Mouse (Mus musculus) midbrain, postnatal 0 days (tissue): Measurements from ENCODE around the gene Col11a2. TPM values are rescaled to one million over a fixed set of nuclear protein-coding genes. Genes with fewer than 3 reads are reported as not detected.
A peak's percentile ranks its signal among the peaks of the same experiment; 100 is the strongest.

Experiments used
- ATAC-seq: fragments of 200-750 bp; cut with Nextera tagmentation; 2 replicates; pipeline ENCODE4 v1.8.0; 2017; ENCODE audit warnings: moderate number of reproducible peaks, mild to moderate bottlenecking, moderate TSS enrichment, moderate library complexity; ENCODE audit not compliant: low FRiP score
- DNase-seq: peaks from one replicate; pipeline ENCODE4 v3.0.0-alpha.2; 2015; ENCODE audit warnings: low spot score
- H3K27ac ChIP-seq: fragments of 300-500 bp; sonication (generic); 2 replicates; pipeline ENCODE4 v1.5.1; 2014; ENCODE audit warnings: low read depth, mild to moderate bottlenecking, low read length, mixed read lengths
- H3K27me3 ChIP-seq: fragments of 300-500 bp; sonication (generic); 2 replicates; pipeline ENCODE4 v1.6.1; 2014; ENCODE audit warnings: low read length, control low read depth, mixed read lengths; ENCODE audit not compliant: insufficient read depth
- H3K36me3 ChIP-seq: fragments of 300-500 bp; sonication (generic); 2 replicates; pipeline ENCODE4 v1.6.1; 2014; ENCODE audit warnings: low read length, control low read depth, mixed read lengths; ENCODE audit not compliant: insufficient read depth
- H3K4me1 ChIP-seq: fragments of 300-500 bp; sonication (generic); 2 replicates; pipeline ENCODE4 v1.6.1; 2014; ENCODE audit warnings: mild to moderate bottlenecking, control low read depth, antibody characterized with exemption, low read length, mixed read lengths; ENCODE audit not compliant: insufficient read depth
- H3K4me2 ChIP-seq: fragments of 300-500 bp; sonication (generic); 2 replicates; pipeline ENCODE4 v1.6.1; 2014; ENCODE audit warnings: low read depth, mild to moderate bottlenecking, low read length, mixed read lengths; ENCODE audit not compliant: poor library complexity, severe bottlenecking
- H3K4me3 ChIP-seq: fragments of 300-500 bp; sonication (generic); 2 replicates; pipeline ENCODE4 v1.5.1; 2014; ENCODE audit warnings: low read depth, mild to moderate bottlenecking, low read length, moderate library complexity
- H3K9ac ChIP-seq: fragments of 300-500 bp; sonication (generic); replicated peaks from 2 replicates; pipeline ENCODE4 v1.6.1; 2014; ENCODE audit warnings: mild to moderate bottlenecking, low read length, moderate library complexity, mixed read lengths; ENCODE audit not compliant: poor library complexity, severe bottlenecking
- H3K9me3 ChIP-seq: fragments of 300-500 bp; sonication (generic); 2 replicates; pipeline ENCODE4 v1.6.1; 2016; ENCODE audit warnings: low read length, control low read depth
- CTCF ChIP-seq: IDR thresholded peaks from 2 replicates; pipeline ENCODE4 v1.5.1; 2016; ENCODE audit warnings: antibody characterized with exemption, mild to moderate bottlenecking
- WGBS: fragments of 180-500 bp; shearing (Covaris S2); extraction: QIAGEN DNeasy Blood & Tissue Kit; methylation state at CpG from one replicate; pipeline ENCODE4 v1.1.7; 2014; 5-methylcytosine and 5-hydroxymethylcytosine counted together
- polyA plus RNA-seq: library from polyadenylated mRNA; unstranded; fragments of >200 nt; fragmentation: Nextera tagmentation; extraction: Ambion mirVana; gene quantifications from 2 replicates; pipeline ENCODE4 v1.2.1, GENCODE M21; 2015
- total RNA-seq: library from RNA; depleted of rRNA; stranded (reverse); fragments of >200 nt; gene quantifications from 2 replicates; pipeline ENCODE4 v1.2.3, GENCODE M21; 2014

The Col11a2 gene
- total and polyA plus RNA-seq, 2 experiments from 2014 or later: 4.6 to 17.9 TPM

DNA sequence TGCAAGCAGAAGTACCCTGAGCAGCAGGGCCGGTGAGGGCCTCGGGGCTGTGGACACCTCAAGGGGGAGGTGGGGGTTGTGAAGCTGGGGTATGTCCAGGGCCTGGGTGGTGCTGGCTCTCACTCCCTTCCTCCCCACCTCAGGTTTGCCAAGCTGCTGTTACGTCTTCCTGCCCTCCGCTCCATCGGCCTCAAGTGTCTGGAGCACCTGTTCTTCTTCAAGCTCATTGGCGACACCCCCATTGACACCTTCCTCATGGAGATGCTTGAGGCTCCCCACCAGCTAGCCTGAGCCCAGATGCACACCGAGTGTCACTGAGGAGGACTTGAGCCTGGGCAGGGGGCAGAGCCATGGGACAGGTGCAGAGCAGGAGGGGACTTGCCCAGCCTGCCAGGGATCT is 2.0 kb upstream of the Col11a2 start:
- DNase-seq: no peak
- H3K36me3 ChIP-seq: peaks cover 24% of the 10 kb centered on the region

DNA sequence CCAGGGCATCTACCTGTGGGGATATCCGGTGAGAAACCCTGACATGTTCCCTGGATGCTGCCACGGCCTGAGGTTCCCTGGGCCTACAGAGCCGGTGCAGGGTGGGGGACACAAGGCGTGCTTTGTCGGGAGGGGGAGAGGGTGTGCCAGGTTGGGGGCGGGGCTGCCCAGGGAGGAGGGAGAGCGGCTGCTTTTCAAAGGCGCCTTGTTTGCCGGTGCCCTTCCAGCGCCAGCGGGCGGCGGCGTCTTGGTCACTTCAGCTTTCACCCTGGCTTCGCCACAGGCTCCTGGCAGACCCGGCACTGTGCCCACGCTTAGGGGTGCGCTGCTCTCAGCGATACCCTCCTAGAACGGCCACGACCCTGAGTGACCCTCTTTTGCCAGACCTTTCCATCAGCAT is 797 bp upstream of the Col11a2 start:
- TF ChIP-seq CTCF: no peak
- peak overlapping the region; percentile 28 for H3K4me3 ChIP-seq
- H3K4me2 ChIP-seq: peak overlapping the region; percentile 49
- 16% methylated on average over 20 of the region's 21 CpGs for WGBS
- H3K9me3 ChIP-seq: no peaks in the 10 kb centered on the region
- no peaks in the 10 kb centered on the region for H3K4me1 ChIP-seq
- peak; percentile 51 for DNase-seq
- H3K9ac ChIP-seq: 0 out of 2 replicates have a peak overlapping the region, but pooled peaks have one; percentile 39
- no peaks in the 10 kb centered on the region for H3K27me3 ChIP-seq
- no peak for ATAC-seq
- peaks cover 24% of the 10 kb centered on the region for H3K36me3 ChIP-seq
- no peak overlapping the region for H3K27ac ChIP-seq

More for the DNA sequence above, 2.0 kb upstream of the Col11a2 start:
- Histone ChIP-seq H3K4me2 (no peak overlapping the region), H3K4me3 (no peak overlapping the region), H3K4me1 (peaks cover 8% of the 10 kb centered on the region), H3K9me3 (no peaks in the 10 kb centered on the region), H3K27me3 (no peaks in the 10 kb centered on the region), H3K27ac (no peak overlapping the region), H3K9ac (no peak overlapping the region)
- 93% methylated on average over 7 of the region's 7 CpGs for WGBS
- no peak for ATAC-seq
- no peak for TF ChIP-seq CTCF

DNA sequence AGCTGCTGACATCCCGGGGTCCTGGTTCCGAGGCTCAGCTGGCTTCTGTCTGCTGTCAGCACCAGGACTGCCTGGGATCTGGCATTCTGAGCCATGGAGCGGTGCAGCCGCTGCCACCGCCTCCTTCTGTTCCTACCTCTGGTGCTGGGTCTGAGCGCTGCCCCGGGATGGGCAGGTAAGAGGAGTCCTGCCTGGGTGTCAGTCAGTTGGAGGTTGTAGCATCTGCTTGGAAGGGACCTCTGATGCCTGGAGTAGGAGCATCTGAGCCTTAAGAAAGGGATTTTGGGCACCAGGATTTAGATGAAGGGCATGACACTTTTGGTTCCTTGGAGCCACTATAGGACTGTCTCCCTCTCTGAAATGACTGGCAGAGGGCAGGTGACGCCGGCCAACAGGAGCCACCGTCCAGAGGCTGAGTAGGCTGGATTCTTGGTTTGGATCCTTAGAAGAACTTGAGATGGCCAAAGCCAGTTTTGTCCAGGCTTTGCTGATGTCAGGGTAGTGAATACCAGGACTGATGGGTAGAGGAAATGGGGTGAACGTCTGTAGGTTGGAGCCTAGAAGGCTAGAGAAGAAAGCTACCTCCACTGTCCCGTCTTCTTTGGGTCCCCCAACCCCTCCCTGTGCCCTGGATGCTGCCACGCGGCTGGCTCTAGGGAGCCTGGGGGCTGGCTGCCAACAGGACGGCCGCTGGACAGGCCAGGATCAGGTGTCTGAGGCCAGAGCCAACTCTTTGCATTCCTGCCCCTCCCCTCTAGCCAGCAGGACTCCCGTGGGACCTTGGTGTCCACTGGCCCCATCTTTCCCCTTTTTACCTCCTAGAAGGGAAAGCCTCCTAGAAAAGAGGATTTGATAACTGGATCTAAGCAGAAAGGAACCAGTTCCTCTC is 569 bp downstream of the Col11a2 start:
- TF ChIP-seq CTCF: no peak
- ATAC-seq (no peak), DNase-seq (peak; percentile 33)
- peak overlapping the region; percentile 28 for H3K4me3 ChIP-seq
- H3K27ac ChIP-seq: no peak overlapping the region
- H3K4me1 ChIP-seq: no peaks in the 10 kb centered on the region
- H3K9me3 ChIP-seq: no peaks in the 10 kb centered on the region
- 34% methylated on average over 17 of the region's 17 CpGs for WGBS
- peak overlapping the region; percentile 39; the same call in 1 of the 2 replicates for H3K9ac ChIP-seq
- H3K27me3 ChIP-seq: no peaks in the 10 kb centered on the region
- H3K4me2 ChIP-seq: peak overlapping the region; percentile 49
- H3K36me3 ChIP-seq: peaks cover 24% of the 10 kb centered on the region

DNA sequence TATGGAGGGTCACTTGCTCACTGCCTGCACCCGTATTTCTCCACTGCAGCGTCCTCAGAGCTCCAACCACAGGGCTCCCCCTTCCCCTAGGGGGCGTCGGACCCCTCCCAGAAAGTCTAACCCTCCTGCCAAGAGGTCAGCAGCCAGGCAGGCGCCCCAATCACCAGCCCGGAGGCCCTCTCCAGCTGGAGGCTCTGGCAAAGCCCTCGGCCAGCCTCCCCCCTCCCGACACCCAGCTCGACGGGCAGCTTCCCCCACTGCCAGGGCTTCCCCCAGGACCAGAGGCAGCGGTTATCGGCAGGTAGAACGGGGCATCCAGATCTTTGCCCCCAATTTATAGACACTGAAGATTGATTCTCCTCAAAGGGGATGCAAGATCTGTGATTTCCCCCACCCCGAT is 6.7 kb downstream of the Col11a2 start:
- no peak overlapping the region for H3K27ac ChIP-seq
- H3K36me3 ChIP-seq: no peaks in the 10 kb centered on the region
- ATAC-seq (no peak), DNase-seq (no peak)
- no peak overlapping the region for H3K4me3 ChIP-seq
- no peak for TF ChIP-seq CTCF
- H3K4me2 ChIP-seq: no peak overlapping the region
- no peak overlapping the region for H3K9ac ChIP-seq
- 79% methylated on average over 14 of the region's 14 CpGs for WGBS
- no peaks in the 10 kb centered on the region for H3K4me1 ChIP-seq
- no peaks in the 10 kb centered on the region for H3K9me3 ChIP-seq
- no peaks in the 10 kb centered on the region for H3K27me3 ChIP-seq

DNA sequence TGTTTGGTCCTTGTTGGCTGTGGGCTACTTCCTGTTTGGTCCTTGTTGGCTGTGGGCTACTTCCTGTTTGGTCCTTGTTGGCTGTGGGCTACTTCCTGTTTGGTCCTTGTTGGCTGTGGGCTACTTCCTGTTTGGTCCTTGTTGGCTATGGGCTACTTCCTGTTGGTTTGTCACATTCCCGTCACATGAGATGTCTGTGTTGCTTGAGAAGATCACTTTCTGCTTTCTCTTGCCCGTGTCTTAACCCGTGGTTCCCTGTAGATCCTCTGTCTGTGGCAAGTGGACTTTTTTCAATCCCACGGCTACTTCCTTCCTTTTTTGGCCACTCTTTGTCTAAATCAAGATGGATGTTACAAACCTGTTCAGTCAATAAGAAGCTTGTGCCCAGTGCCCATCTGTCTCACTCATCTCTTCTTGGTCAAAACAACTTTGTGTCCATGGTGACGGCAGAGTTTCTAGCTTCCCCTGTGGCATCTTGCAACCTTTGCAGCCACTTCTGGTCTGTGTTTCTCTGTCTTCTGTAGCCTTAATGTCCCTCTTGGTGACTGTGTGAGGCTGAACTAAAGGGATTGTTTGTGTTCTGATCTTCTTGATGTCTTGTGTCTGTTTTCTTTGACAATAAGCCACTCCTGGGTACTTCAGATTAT is 8.3 kb downstream of the Col11a2 start:
- DNase-seq: no peak
- H3K36me3 ChIP-seq: 0 out of 2 replicates have a peak, but pooled peaks cover 3% of the 10 kb centered on the region
- no peak for TF ChIP-seq CTCF
- no peaks in the 10 kb centered on the region for H3K9me3 ChIP-seq
- H3K4me3 ChIP-seq: no peak overlapping the region
- H3K27me3 ChIP-seq: no peaks in the 10 kb centered on the region
- ATAC-seq: no peak
- no peaks in the 10 kb centered on the region for H3K4me1 ChIP-seq
- no peak overlapping the region for H3K27ac ChIP-seq
- no peak overlapping the region for H3K9ac ChIP-seq
- WGBS: 93% methylated on average over 5 of the region's 5 CpGs
- no peak overlapping the region for H3K4me2 ChIP-seq

DNA sequence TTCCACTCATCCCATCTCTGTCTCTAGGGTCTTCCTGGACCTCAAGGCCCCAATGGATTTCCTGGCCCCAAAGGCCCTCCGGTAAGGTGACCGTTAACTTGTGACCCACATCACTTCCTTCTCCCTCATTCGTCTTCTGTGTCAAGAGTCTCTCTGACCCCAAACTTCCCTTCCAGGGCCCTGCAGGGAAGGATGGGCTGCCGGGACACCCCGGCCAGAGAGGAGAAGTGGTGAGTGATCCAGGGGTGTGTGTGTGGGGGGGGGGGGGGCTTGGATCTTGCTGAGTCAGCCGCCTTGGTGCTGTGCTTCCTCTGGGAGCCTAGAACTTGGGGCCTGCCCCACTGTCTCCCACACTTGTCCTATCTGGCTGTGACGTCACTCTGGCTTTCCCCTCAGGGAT is 18.0 kb downstream of the Col11a2 start:
- WGBS: 74% methylated on average over 6 of the region's 7 CpGs
- no peak overlapping the region for H3K4me2 ChIP-seq
- no peak overlapping the region for H3K9ac ChIP-seq
- H3K4me3 ChIP-seq: no peak overlapping the region
- no peaks in the 10 kb centered on the region for H3K4me1 ChIP-seq
- H3K9me3 ChIP-seq: no peaks in the 10 kb centered on the region
- DNase-seq (no peak), ATAC-seq (no peak)
- TF ChIP-seq CTCF: no peak
- no peak overlapping the region for H3K27ac ChIP-seq
- H3K36me3 ChIP-seq: 0 out of 2 replicates have a peak, but pooled peaks cover 6% of the 10 kb centered on the region
- no peaks in the 10 kb centered on the region for H3K27me3 ChIP-seq
